Mouse (Mus musculus): Measurements from ENCODE around the gene Sntb2.

The Sntb2 gene

DNA sequence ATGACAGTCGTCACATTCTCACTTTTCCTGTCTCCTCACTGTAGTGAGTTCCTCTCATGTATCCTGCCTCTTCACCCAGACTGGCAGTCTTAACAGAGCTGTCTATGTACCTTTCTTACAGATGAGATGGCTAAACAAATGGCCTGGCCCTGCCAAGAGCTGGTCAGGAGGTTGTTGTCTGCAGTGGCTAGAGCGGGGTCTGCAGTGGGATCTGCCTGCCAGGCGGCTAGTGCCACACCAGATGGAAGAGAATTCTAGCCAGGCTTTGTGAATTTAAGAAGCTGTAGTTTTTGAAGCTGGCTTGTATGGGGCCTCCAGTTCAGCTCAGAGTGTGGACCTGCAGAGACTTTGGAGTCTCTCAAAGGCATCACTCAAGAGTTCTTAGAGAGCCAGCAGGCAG, 100.1 kb downstream of the Sntb2 start:
- no peak for DNase-seq (ENCODE audit: low read depth)

- DNase-seq (ENCODE audit: low read depth): no peak
These were observed 101.1 kb downstream of the Sntb2 start for GRCm38 (mm10) chr8:107036626-107037025.

GRCm38 (mm10) chr8:107040632-107041031, 105.1 kb downstream of the Sntb2 start:
- DNase-seq (ENCODE audit: low read depth): no peak

DNA sequence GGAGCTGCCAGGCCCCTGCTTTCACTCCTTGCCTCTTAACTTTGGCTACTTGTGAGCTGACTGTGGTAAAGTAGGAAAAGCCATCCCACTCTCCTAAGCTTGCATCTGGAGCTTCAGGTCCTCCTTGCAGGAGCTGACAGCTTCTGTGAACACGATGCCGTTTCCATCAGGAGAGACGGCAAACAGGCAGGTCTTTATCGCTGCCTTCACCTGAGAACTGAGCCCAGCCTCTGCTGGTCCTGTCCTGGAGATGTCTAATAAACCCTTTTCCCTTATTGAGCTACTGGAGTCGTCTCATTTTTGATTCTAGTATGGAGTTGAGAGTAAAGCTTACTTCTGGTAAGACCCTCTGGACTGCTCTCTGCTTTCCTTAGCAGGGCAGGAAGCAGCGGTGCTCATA, 109.9 kb downstream of the Sntb2 start:
- no peak for DNase-seq (ENCODE audit: low read depth)

DNA sequence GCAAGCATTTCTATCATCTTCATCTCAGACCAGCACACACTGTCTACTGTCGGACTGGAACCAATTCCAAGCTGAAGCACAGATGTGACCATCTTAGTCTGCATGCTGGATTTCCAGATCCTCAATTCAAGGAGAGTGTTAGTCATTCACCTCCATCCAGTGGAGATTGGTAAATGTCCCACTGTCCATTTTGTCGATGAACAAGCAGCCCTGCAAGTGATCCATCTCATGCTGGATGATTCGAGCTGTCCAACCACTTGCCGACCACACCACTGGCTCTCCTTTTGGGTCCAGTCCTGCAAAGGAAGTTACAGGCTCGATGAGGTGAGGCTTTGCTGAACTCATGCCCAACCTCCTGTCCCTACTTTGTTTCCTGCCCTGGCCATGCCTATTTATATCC, 111.4 kb downstream of the Sntb2 start:
- no peak for DNase-seq (ENCODE audit: low read depth)

- DNase-seq (ENCODE audit: low read depth): no peak
These were observed 112.8 kb downstream of the Sntb2 start, which contains the start of gene Pdf for GRCm38 (mm10) chr8:107048061-107048941. Pdf (minus strand) TSS chr8:107048614.

DNA sequence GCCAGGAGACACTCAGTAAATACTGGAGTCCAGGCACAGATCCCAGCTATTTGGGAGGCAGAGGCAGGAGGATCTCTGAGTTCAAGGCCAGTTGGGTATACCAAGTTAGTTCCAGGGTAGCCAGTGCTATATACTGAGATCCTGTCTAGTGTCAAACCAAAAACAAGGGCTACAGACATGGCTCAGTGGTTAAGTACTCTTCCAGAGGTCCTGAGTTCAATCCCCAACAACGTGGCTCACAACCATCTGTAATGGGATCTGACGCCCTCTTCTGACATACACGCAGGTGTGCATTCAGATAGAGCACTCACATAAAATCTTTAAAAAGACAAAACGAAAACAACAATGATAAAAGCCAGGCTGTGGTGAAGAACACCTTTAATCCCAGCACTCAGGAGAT, 113.9 kb downstream of the Sntb2 start:
- DNase-seq (ENCODE audit: low read depth): no peak

GRCm38 (mm10) chr8:107052046-107052445, 116.5 kb downstream of the Sntb2 start:
- DNase-seq (ENCODE audit: low read depth): no peak

DNA sequence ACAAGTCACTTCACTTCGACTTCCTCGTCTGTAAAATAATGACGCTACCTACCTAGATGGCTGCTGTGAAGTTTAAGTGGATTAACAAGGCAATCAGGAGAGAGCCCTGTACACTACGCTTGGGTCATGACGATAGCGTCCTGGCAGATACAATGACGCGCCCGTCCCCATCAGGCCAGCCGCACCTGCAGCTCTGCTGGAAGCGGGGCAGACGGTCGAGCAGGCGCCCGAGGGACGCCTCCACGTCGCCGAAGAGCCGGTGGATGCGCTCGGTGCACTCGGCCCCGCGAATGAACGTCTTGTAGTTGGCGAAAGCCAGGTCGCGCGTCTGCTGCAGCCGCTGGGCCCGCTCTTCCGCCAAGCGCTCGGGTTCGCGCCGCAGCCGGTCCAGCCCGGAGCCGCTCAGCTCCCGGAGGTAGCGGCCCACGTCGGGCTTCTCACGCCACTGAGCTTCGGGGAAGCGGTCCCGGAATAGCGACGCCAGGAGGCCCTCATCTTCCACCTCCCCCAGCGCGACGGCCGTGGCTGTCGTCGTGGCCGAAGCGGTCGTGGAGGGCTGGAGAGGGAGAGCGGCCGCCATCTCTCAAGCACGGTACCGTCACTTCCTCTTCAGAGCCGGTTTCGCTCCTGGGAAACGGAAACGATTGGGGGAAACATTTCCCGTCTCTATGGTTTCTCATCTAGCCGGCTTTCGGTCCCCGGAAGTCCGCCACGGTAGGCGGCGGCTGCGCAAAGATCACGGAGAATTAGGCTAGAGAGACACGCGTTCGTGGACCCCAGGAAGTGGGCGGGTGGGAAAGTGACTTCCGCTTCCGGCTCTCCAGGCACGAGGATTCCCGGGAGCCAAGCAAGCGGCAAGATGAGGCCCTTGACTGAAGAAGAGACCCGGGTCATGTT, 120.8 kb downstream of the Sntb2 start, which contains the start of the genes Cog8 and Nip7:
Gene Cog8, minus strand, starts transcription at position 614 of the 897 bp plus-strand sequence.
Gene Nip7, plus strand, starts transcription at position 802 of the 897 bp plus-strand sequence.
- peak; percentile 97 for DNase-seq (ENCODE audit: low read depth)

DNA sequence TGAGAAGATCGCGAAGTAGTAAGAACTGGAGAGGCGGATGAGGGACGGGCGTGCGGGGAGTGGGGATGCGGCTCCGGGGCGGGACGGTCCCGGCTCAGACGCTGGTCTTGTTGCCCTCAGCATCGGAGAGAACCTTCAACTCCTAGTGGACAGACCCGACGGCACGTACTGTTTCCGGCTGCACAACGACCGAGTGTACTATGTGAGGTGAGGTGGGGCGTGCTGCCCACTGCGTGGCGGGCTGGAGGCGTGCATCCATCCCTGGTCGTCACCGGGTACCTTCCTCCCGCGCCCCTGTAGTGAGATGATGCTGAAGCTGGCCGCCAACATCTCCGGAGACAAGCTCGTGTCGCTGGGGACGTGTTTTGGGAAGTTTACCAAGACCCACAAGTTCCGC, 121.4 kb downstream of the Sntb2 start:
- no peak for DNase-seq (ENCODE audit: low read depth)

- no peak for DNase-seq (ENCODE audit: low read depth)
These were observed 127.1 kb downstream of the Sntb2 start for GRCm38 (mm10) chr8:107062613-107063012.

- no peak for DNase-seq (ENCODE audit: low read depth)
These were observed 130.3 kb downstream of the Sntb2 start, which contains the start of gene Tmed6 for GRCm38 (mm10) chr8:107065511-107066496. Tmed6 (minus strand) TSS chr8:107065644.

All from fibroblast of lung, adult 2 months (primary cell).